Mouse (Mus musculus) midbrain, embryonic 12.5 days (tissue): ENCODE results near the gene Ugt2b38. TPM values are rescaled to one million over a fixed set of nuclear protein-coding genes. Genes with fewer than 3 reads are reported as not detected.
"Not testable (repeated sequence)": the region's sequence is repeated elsewhere in the genome, so short reads cannot be mapped to it uniquely, and the experiment has no call there.

Source experiments
- ATAC-seq: fragments of 200-750 bp; cut with Nextera tagmentation; 2 replicates; pipeline ENCODE4 v1.8.0; 2017; ENCODE audit warnings: low read depth, moderate TSS enrichment, moderate library complexity; ENCODE audit not compliant: low FRiP score
- H3K27ac ChIP-seq: fragments of 300-500 bp; sonication (generic); replicated peaks from 2 replicates; pipeline ENCODE4 v1.5.1; 2016; ENCODE audit warnings: mild to moderate bottlenecking
- H3K27me3 ChIP-seq: fragments of 300-500 bp; sonication (generic); 2 replicates; pipeline ENCODE4 v1.6.1; 2016; ENCODE audit warnings: mild to moderate bottlenecking
- H3K36me3 ChIP-seq: fragments of 300-500 bp; sonication (generic); 2 replicates; pipeline ENCODE4 v1.6.1; 2016
- H3K4me1 ChIP-seq: fragments of 300-500 bp; sonication (generic); 2 replicates; pipeline ENCODE4 v1.6.1; 2016
- H3K4me2 ChIP-seq: fragments of 300-500 bp; sonication (generic); replicated peaks from 2 replicates; pipeline ENCODE4 v1.6.1; 2016; ENCODE audit warnings: mild to moderate bottlenecking, moderate library complexity
- H3K4me3 ChIP-seq: fragments of 300-500 bp; sonication (generic); 2 replicates; pipeline ENCODE4 v1.5.1; 2016; ENCODE audit warnings: mild to moderate bottlenecking
- H3K9ac ChIP-seq: fragments of 300-500 bp; sonication (generic); replicated peaks from 2 replicates; pipeline ENCODE4 v1.6.1; 2016; ENCODE audit warnings: mild to moderate bottlenecking, moderate library complexity
- H3K9me3 ChIP-seq: fragments of 300-500 bp; sonication (generic); 2 replicates; pipeline ENCODE4 v1.6.1; 2016; ENCODE audit warnings: mild to moderate bottlenecking
- WGBS: fragments of 180-500 bp; shearing (Covaris S2); methylation state at CpG from one replicate; pipeline ENCODE4 v1.1.7; 2016; 5-methylcytosine and 5-hydroxymethylcytosine counted together
- polyA plus RNA-seq: library from polyadenylated mRNA; unstranded; fragments of >200 nt; fragmentation: Nextera tagmentation; extraction: Ambion mirVana; gene quantifications from 2 replicates; pipeline ENCODE4 v1.2.1, GENCODE M21; 2016

Gene Ugt2b38
- not detected in 2 replicates for polyA plus RNA-seq

DNA sequence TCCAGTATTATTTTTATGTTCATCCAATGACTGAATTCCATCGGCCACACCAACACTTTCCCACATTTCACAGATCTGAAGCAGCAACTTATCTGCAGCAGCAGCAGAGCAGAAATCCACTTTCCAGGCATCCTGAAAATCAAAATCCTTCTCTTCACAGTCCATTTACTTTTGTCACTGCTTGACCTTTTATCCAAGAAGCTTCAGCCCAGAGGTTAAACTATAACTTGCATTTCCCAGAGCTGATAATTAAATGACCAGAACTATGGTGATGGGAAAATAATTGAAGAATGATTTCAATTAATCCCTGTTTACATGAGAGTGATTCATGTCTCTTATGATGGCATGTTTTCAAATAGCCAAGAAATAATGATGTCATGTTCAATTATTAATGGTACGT is at the start of gene Ugt2b38:
Gene Ugt2b38, minus strand, starts transcription at position 163 of the 400 bp plus-strand sequence.
- WGBS: 91% methylated on average over 1 of the region's 2 CpGs
- H3K4me1 ChIP-seq, H3K27ac ChIP-seq, H3K36me3 ChIP-seq, ATAC-seq, H3K4me2 ChIP-seq, H3K27me3 ChIP-seq, H3K9me3 ChIP-seq, H3K9ac ChIP-seq, H3K4me3 ChIP-seq: not testable (repeated sequence)

DNA sequence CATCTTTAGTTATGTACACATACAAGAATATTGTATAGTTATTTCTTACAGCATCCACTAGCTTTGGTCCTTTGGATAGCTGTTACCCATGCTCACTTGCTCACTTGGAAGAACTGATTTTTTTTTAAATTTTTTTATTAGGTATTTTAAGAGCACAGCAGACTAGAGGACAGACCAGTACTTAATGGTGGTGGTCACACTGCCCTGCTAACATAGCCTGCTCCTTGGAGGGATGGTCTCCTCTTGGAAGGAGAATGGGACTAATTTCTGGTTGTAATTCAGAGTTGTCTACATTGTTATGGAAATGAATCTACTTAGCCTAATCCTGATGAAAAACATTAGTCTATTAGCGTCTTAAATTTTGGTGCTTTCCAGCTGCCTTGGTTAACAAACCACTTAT is 34.8 kb upstream of the Ugt2b38 start:
- no peaks in the 10 kb centered on the region for H3K9me3 ChIP-seq
- H3K4me3 ChIP-seq: no peak overlapping the region
- H3K36me3 ChIP-seq: no peaks in the 10 kb centered on the region
- 0 out of 2 replicates have a peak, but pooled peaks have one; percentile 54 for ATAC-seq
- no peaks in the 10 kb centered on the region for H3K27me3 ChIP-seq
- WGBS: 25% methylated on average over 1 of the region's 1 CpGs
- no peaks in the 10 kb centered on the region for H3K4me1 ChIP-seq
- no peak overlapping the region for H3K9ac ChIP-seq
- H3K4me2 ChIP-seq: no peak overlapping the region
- H3K27ac ChIP-seq: no peak overlapping the region

- Histone ChIP-seq H3K27ac (no peak overlapping the region), H3K27me3 (no peaks in the 10 kb centered on the region), H3K4me3 (no peak overlapping the region), H3K4me2 (no peak overlapping the region), H3K9ac (no peak overlapping the region), H3K4me1 (no peaks in the 10 kb centered on the region), H3K36me3 (no peaks in the 10 kb centered on the region), H3K9me3 (no peaks in the 10 kb centered on the region)
- no peak for ATAC-seq
These were observed 33.7 kb upstream of the Ugt2b38 start for GRCm38 (mm10) chr5:87457701-87458100.

- Histone ChIP-seq H3K9ac (no peak overlapping the region), H3K4me2 (no peak overlapping the region), H3K36me3 (no peaks in the 10 kb centered on the region), H3K9me3 (no peaks in the 10 kb centered on the region), H3K27ac (no peak overlapping the region), H3K27me3 (no peaks in the 10 kb centered on the region), H3K4me1 (no peaks in the 10 kb centered on the region), H3K4me3 (no peak overlapping the region)
- 93% methylated on average over 3 of the region's 3 CpGs for WGBS
- ATAC-seq: no peak
These were observed 32.3 kb upstream of the Ugt2b38 start for GRCm38 (mm10) chr5:87456216-87456850.

DNA sequence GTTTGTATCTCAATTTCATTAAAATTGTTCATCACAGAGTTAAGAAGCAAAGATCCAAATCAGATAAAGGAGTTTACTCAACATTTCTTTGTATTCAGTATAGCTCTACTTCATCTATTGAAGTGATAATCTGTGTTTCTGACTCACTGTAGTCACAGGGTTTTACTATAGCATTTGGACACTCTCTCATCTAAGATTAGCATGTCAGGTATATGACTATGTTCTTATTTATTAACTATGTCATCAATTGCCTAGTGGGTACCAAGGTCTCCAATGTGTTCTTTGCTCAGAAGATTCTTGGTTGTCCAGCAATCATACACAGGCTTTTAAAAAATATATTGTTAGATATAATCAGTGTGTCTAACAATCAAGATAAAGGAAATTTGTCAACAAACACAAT is 31.5 kb upstream of the Ugt2b38 start:
- H3K4me2 ChIP-seq: no peak overlapping the region

DNA sequence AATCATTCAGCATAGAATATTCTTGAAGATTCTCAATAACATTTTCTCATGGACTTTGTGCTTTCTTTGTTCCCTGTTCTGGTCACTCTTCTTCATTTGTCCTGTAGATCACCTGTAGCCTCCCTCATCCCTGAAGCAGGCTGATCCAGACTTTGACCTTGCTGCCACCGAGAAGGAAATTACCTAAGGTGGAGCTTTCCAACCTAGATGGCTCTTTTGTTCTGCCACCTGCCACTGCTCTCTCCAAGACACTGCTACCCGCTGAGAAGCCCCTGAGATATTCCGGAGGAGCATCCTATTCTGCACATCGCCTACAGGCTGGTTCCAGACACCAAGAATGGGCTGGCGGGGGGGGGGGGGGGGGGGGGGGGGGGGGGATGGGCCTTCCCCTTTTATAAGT is 28.5 kb upstream of the Ugt2b38 start:
- not testable (repeated sequence) for H3K27me3 ChIP-seq, H3K36me3 ChIP-seq, H3K9me3 ChIP-seq, H3K27ac ChIP-seq, H3K4me2 ChIP-seq, H3K4me1 ChIP-seq, H3K9ac ChIP-seq, ATAC-seq, H3K4me3 ChIP-seq
- whole genome bisulfite sequencing: 77% methylated on average over 3 of the region's 5 CpGs

More for the DNA sequence above, 31.5 kb upstream of the Ugt2b38 start:
- Histone ChIP-seq H3K27ac (no peak overlapping the region), H3K9ac (no peak overlapping the region), H3K9me3 (no peaks in the 10 kb centered on the region), H3K4me1 (no peaks in the 10 kb centered on the region), H3K27me3 (no peaks in the 10 kb centered on the region), H3K4me3 (no peak overlapping the region), H3K36me3 (no peaks in the 10 kb centered on the region)
- no peak for ATAC-seq

DNA sequence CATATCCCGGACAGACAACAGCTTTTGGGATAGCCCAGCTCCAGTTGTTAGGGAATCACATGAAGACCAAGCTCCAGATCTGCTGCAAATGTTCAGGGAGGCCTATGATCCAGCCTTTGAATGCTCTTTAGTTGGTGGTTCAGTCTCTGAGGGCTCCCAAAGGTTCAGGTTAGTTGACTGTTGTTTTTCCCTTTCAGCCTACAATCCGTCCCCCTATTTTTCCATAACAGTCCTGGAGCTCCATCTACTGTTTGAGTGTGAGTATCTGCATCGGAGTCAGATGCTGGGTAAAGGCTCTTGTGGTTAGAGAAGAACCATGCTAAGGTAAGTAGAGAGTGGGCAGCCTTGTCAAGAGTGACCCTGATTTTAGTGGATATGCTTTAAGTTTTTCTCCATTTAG is 12.3 kb upstream of the Ugt2b38 start:
- ATAC-seq: peak; percentile 23; the same call in 1 of the 2 replicates
- Histone ChIP-seq H3K4me1 (no peaks in the 10 kb centered on the region), H3K36me3 (no peaks in the 10 kb centered on the region), H3K4me2 (no peak overlapping the region), H3K27ac (no peak overlapping the region), H3K9ac (no peak overlapping the region), H3K4me3 (no peak overlapping the region), H3K27me3 (no peaks in the 10 kb centered on the region), H3K9me3 (no peaks in the 10 kb centered on the region)
- WGBS: 47% methylated on average over 3 of the region's 3 CpGs

DNA sequence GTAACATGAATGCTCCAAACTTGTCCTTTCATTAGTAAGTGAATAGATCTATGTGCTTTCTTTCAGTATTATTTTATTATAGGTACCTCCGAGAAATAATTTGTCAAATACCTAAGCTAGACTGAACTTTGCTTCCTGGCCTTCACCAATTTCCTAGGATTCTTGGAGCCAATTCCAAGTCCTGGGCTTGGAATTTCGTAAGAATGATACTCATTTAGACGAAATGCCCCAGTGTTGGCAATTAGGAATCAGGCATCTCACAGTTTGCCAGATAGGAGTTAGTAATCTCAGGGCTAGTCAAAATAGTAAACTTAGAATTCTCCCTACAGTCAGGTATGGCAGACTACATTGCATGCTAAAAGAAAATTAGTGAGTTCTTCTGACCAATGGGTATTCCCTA is 1.7 kb upstream of the Ugt2b38 start:
- ATAC-seq: no peak
- H3K9me3 ChIP-seq: no peaks in the 10 kb centered on the region
- no peaks in the 10 kb centered on the region for H3K27me3 ChIP-seq
- no peak overlapping the region for H3K4me2 ChIP-seq
- no peak overlapping the region for H3K9ac ChIP-seq
- 88% methylated on average over 3 of the region's 3 CpGs for WGBS
- H3K27ac ChIP-seq: no peak overlapping the region
- H3K4me1 ChIP-seq: no peaks in the 10 kb centered on the region
- no peak overlapping the region for H3K4me3 ChIP-seq
- H3K36me3 ChIP-seq: no peaks in the 10 kb centered on the region

- H3K4me1 ChIP-seq: no peaks in the 10 kb centered on the region
These were observed 27.0 kb downstream of the Ugt2b38 start for GRCm38 (mm10) chr5:87396968-87397367.

DNA sequence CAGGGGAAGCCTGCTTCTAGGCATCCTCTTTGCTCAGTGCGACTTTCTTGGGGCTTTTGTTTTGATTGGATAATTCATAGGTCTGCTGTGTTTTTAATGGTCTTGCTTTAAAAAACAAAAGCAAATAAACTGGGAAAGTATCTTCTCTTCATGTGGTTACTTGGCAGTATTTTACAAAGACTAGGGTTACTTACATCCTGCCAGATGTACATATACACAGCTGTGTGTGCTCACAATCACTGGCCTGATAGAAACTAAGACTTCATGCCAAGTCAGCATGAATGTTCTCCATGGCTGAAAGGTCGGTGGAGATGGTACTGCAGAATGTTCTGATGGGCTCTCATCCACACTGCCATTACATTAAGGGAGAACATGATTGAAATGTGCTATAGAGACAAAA is 33.2 kb downstream of the Ugt2b38 start:
- ATAC-seq: no peak
- Histone ChIP-seq H3K27ac (no peak overlapping the region), H3K9ac (no peak overlapping the region), H3K4me2 (no peak overlapping the region), H3K27me3 (no peaks in the 10 kb centered on the region), H3K36me3 (no peaks in the 10 kb centered on the region), H3K9me3 (no peaks in the 10 kb centered on the region), H3K4me1 (no peaks in the 10 kb centered on the region), H3K4me3 (no peak overlapping the region)
- 81% methylated on average over 2 of the region's 2 CpGs for WGBS

More at GRCm38 (mm10) chr5:87396968-87397367, 27.0 kb downstream of the Ugt2b38 start:
- Histone ChIP-seq H3K4me2 (no peak overlapping the region), H3K9ac (no peak overlapping the region), H3K27me3 (no peaks in the 10 kb centered on the region), H3K27ac (no peak overlapping the region), H3K4me3 (no peak overlapping the region), H3K9me3 (no peaks in the 10 kb centered on the region), H3K36me3 (no peaks in the 10 kb centered on the region)
- 92% methylated on average over 4 of the region's 4 CpGs for WGBS
- no peak for ATAC-seq

DNA sequence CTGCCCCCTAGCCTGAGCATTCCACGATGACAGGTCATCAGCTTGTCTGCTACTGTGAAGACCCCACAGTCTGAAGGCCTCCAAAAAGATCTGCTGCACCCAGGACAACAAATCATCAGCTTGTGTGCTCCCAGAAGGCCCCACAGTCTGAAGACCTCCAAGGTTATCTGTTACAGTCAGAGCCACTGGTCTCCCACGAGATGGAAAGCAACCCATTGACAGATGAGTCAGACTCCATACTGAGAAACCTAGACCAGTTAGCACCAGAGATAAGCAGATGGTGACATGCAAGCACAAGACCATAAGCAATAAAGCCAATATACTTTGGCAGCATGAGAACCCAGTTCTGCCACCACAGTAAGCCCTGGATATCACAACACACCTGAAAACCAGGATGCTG is 43.8 kb downstream of the Ugt2b38 start:
- WGBS: 77% methylated on average over 2 of the region's 2 CpGs
- Histone ChIP-seq H3K36me3 (no peaks in the 10 kb centered on the region), H3K27ac (no peak overlapping the region), H3K4me3 (no peak overlapping the region), H3K9me3 (no peaks in the 10 kb centered on the region), H3K4me2 (no peak overlapping the region), H3K9ac (no peak overlapping the region), H3K27me3 (no peaks in the 10 kb centered on the region), H3K4me1 (no peaks in the 10 kb centered on the region)
- no peak for ATAC-seq

- Histone ChIP-seq H3K36me3 (no peaks in the 10 kb centered on the region), H3K4me1 (no peaks in the 10 kb centered on the region), H3K4me2 (no peak overlapping the region), H3K27me3 (no peaks in the 10 kb centered on the region), H3K27ac (no peak overlapping the region), H3K9ac (no peak overlapping the region), H3K4me3 (no peak overlapping the region), H3K9me3 (no peaks in the 10 kb centered on the region)
- ATAC-seq: no peak
These were observed 44.2 kb downstream of the Ugt2b38 start for GRCm38 (mm10) chr5:87379825-87380224.

DNA sequence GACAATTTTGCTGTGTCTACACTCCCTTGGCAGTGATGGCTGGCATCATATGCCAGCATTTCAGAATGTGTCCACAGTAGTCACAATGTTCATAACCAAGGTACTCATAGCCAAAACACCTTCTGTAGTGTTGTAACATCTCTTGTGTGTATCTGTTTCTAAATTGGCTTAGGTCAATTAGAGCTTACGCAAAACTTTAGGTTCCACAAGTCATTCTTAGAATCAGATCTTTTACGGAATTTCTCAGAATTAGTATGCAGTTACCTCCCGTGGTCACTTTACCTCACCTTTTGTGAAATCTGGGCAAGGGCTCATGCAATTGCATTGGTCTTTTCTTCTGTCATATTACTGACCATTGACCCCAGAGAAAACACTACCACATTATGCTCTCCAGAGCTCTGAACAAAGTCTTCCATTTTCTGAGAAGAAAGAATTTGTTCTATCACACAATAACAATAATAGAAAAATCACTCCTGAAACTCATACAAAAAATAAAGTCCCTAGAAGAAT is 48.1 kb downstream of the Ugt2b38 start:
- ATAC-seq: no peak
- H3K36me3 ChIP-seq: no peaks in the 10 kb centered on the region
- no peaks in the 10 kb centered on the region for H3K4me1 ChIP-seq
- H3K27me3 ChIP-seq: no peaks in the 10 kb centered on the region
- H3K9me3 ChIP-seq: no peaks in the 10 kb centered on the region
- no peak overlapping the region for H3K4me3 ChIP-seq
- no peak overlapping the region for H3K4me2 ChIP-seq
- no peak overlapping the region for H3K9ac ChIP-seq
- WGBS: 80% methylated on average over 3 of the region's 3 CpGs
- H3K27ac ChIP-seq: no peak overlapping the region
